Mouse (Mus musculus): Measurements from ENCODE around the gene Rnf126.
A peak's percentile ranks its signal among the peaks of the same experiment; 100 is the strongest.

Rnf126 gene

DNA sequence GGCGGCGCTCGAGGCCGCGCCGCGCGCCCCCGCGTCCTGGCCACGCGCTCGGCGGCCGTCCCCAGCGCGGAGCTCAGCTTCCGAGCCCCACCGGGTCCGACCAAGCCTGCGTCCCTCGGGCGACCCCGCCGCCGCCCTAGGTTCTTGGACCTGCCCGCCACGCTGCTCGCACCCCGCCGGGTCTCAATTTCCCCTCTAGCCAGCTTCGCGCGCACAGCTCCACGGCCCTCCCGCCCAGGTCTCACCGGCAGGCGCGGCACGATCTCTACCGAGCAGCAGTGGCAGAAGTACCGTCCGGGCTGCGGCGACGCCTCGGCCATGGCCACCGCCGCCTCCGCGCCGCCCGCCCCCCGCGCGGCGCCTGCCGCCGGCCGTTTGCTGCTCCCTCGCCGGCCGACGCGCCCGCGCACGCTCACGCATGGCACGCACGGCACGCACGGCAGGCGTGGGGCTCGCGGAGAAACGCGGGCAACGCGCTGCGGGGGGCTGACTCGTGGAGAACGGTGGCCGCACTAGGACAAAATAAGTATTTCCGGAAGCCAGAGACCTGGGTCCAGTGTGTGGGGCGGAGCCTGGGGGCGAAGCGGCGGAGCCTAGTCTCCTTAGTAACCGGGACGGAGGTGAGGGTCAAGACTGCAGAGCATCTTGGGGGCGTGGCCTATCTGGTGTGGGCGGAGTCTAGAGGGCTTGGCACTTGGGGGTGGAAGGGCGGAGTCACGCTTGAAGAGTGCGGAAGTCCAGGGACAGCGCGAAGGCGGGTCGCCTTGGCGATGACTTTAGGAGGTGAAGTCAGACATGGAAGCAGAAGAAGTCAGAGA lies at the start of gene Rnf126:
Gene Rnf126 (minus strand): TSS at position 445 of the 818 bp plus-strand sequence.
- DNase-seq = peak; percentile 98

DNA sequence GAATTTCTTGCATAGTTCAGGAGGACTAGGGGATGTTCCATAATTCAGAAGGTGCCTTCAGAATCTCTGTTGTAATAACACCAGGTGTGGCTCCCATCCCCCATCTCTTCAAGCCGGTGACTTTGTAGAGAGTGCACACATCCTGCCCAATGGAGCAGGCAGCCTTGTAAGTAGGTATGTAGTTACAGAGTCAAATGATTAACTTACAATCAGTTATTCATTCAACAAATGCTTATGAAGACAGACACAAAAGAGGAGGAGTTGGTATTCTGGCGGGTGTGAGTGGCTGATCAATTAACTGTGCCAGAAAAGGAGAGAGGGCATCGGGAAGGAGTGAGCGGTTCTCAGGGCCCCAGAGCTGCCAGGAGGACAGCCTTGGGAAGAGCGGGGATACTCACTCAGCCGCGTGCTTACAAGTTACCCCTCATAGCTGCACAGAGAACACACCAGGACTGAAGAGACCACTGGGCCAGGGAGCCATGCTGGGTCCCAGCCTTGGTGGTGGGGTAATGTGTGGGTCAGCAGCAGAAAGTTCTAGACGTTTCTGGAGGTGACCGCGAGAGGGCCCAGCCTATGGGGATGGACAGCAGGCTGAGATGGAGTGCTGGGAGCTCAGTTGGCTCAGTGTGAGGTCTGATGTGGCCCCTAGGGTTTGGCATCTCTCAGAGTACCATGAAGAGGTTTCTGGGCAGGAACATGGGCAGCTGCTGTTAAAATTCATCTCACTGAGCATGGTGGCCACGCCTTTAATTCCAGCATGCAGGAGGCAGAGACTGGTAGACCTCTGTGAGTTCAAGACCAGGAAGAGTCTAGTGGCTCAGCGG lies 49.1 kb upstream of the Rnf126 start:
- no peak for DNase-seq

DNA sequence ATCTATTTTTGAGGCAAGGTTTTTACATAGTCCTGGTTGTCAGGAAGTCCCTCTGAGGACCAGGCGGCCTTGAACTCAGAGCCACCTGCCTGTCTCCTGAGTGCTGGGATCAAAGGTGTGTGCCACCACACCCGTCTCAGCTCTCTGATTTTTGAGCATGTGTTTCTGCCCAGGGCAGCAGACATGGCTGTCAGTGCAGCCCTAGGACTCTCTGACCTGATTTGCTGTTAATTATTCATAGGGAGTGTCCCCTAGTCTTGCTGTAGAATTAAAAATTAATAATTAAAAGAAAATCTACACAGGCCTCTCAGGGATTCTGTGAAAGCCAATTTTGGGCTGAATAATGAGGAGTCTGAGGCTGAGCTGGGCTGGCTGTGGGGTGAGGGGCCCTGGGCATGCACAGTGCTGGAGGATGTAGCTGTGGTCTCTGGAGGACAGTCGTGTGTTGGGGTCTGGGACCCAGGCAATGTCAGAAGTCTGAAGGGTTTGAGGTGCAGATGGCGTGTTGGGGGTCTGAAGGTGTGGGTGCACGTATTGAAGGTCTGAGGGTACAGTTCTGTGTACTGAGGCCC lies 47.6 kb upstream of the Rnf126 start:
- no peak for DNase-seq

DNA sequence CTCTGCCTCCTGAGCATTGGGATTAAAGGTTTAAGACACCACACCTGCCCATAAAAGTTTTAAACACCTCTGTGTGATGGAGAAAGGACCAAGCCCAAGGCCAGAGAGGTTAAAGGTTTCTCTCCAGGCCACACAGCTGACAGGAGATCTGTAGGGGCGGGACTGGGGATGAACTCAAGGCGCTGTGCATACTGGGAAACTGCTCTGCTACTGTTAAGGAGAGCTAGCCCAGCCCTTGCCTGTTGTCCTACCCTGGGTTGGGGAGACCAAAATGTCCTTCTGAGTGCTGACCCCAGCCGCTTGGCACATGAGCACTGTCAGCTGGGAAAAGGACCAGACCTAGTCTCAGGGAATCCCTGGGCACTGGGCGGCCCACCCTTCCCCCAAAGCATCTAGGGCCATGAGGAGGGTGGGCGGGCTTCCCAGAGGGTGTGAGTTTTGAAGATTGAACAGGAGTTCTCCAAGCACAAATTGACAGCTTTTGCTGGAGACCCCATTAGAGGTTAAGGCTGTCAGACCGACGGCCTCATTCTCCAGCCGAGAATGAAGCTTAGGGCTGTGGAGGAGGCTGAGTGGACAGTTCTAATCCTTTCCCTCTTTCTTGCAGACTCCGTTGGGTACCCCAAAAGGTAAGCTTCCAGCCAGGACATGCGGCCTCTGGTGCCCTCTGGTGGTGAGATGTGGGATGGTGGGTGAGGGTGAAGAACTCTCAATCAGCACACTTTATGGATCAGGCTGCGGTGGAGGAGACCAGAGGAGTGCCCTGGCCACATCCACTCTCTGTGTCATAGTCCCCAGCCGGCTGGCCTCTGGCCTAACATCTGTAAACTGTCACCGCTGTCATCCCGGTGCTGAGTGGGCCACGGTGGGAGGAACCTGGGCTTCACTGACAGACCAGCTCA lies 45.2 kb upstream of the Rnf126 start:
- DNase-seq = peak; percentile 84

DNA sequence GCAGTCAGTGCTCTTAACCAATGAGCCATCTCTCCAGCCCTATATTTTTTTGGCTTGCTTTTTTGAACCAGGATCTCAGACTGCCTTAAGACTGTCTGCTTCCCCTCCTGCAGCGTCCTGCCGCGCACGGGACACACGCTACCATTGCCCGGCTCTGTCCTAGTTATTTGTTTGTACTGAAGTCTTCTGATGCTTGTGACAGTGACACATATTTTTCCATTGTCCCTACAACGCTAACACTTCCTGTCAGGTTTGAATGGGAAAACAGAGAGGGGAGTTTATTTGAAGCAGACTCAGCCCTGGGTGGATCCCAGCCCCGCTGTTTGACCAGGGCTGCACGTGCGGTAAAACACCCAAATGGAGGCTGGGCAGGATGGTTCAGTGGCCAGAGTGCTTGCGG lies 42.0 kb upstream of the Rnf126 start:
- DNase-seq = no peak

DNA sequence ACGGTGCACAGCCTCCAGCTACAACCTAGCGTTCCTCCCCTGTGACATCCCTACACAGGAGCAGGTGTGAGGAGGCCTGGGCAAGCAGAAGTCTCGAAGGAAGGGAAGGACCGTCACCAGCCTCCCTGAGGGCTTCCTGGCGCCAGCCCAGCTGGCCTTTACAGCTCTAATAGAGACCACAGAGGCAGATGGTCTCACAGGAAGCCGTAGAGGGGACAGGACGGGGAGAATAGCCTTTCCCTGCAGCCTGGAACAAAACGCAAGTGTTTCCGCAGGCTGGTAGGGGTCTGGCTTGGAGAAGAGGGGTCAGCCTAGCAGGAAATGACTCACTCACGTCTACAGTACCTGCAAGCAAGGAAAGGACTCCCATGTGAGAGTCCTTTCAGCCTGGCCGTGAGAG lies 41.1 kb upstream of the Rnf126 start:
- no peak for DNase-seq

DNA sequence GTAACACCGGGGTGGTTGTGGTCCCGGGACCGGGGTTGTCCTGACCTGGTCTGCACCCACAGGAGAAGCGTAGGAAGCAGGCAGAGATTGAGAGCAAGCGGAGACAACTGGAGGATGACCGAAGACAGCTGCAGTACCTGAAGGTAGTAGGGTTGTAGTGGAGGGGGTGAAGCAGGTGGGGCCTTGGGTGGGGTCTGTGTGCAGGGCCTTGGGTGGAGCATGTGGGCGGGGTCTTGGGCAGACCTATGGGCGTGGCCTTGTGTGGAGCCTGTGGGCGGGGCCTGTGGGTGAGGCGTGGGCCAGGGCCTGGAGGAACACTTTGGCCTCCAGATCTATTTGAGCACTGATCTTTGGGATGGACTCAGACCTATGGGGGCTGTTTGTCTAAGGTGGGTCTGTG lies 40.2 kb upstream of the Rnf126 start:
- DNase-seq = no peak

DNA sequence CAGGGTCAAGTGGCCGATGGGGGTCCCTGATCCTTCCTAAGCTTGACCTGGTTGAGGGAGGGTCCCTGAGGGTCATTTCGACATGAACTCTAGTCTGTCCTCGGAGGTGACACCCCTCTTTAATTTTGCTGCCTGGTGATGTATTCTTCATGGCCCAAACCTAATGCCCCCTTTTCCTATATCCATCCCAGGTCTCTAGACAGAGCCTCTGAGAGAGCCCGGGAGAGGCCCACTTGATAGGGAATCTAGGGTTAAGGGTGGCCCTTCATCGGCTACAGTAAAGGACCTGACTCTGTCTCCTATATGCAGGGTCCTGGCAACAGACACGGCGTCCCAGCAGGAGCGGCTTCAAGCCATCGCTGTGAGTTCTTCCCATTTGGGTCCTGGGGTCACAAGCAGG lies 39.6 kb upstream of the Rnf126 start:
- DNase-seq = no peak

DNA sequence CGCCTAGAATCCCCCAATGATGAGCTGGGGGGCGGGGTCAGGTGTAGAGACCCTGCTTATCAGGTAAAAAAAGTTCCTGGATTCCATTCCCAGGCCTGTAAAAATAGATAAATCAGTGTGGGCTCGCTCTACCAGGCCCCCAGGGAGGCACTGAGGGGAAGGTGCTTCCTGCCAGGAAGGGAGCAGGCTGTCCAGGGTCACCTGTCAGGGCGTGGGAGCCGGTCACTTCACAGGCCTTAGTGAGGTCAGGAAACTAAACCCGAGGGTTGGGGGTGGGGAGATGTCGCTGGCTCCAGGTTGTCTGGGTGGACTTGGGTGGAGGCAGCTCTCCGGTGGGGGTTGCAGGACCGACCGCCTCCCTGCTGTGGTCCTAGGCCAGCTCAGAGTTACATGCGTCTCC lies 38.9 kb upstream of the Rnf126 start:
- DNase-seq = no peak

DNA sequence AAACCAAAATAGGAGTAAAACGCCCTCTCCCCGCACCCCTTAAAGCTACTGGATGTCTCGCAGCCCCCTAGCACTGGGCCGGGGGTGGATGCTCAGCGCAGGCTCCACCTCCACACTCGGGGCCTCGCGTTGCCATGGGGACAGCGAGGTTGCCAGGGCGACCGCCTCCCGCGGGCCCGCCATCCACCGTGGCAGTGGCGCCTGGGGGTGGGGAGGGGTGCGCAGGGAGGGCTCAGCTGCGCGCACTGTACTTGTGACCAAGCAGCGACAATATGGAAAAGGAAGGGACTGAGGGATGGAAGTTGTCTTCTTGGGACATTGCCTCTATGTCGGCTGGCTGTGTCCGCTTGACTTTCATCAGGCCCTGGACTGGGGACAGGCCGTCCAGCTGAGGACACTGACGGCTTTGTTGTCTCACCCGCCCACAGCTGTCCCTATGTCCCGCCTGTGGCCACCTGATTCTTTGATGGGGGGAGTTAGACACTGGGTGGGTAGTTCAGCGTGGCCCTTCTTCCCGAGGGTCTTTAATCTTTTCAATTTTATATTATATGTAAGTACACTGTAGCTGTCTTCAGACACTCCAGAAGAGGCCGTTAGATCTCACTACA lies 37.1 kb upstream of the Rnf126 start:
- peak; percentile 97 for DNase-seq

DNA sequence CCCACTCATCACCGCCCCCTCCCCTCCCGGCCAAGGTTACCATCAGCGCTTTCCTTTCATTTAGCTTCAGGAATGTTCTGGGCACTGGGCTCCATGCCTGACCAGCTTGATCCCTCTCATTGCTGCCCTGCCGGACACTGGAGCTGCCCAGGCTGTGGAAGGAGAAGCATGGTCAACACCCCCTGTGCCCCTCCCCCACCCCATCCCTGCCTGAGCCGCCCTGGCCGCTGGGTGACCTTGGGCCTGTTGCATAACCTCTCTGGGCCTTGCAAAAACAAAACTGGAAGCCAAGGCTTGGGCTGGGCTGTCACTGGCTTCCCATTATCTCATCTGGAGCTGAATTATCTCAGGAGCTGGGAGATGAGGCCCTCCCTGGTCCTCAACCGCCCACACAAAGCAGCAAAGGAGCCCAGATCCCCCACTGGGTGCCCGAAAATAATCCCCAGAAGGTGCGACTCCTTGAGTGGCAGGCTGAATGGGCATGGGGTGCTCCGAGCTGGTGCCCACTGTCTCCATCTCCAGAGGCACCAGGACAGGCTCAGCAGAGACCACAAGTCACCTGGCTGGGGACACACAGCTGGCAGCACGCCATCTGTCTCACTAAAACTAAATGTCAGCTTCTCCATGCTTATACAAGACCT lies 35.7 kb upstream of the Rnf126 start:
- DNase-seq = peak; percentile 55

DNA sequence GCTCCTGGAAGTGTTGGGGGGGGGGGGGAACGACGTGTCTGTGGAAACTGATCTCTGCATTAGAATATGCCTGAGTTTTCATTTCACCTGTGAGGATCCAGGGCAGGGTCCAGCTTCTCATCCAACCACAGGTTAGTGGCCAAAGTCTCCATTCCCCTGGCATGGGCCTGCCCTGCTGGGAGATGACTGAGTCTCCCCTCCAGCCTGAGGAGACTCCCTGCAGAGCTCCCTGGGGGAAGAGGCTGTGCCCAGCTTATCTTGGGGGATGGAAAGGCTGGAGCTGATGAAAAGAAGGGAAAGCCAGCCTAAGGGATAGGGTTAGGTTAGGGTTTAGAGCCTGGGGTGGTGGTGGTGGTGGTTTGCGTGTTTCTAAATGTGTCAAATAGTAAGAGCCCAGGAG lies 35.1 kb upstream of the Rnf126 start:
- DNase-seq = no peak

DNA sequence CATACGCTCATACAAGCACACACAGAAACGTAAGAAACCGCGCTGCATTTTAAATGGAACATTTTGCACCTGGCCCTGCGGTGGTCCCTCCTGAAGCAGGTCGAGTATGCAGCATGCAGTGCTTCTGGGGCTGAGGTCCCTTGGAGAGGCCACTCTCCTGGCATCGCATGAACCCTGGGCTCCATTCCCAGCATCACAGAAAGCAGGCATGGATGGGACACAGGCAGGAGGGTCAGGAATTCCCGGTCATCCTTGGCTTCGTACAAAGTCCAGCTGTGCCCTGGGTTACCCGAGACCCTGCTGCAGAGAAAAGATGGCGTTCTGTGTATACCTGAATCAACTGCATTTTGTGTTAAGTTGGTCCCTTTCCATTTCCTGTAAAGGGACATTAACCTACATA lies 33.8 kb upstream of the Rnf126 start:
- DNase-seq = no peak

DNA sequence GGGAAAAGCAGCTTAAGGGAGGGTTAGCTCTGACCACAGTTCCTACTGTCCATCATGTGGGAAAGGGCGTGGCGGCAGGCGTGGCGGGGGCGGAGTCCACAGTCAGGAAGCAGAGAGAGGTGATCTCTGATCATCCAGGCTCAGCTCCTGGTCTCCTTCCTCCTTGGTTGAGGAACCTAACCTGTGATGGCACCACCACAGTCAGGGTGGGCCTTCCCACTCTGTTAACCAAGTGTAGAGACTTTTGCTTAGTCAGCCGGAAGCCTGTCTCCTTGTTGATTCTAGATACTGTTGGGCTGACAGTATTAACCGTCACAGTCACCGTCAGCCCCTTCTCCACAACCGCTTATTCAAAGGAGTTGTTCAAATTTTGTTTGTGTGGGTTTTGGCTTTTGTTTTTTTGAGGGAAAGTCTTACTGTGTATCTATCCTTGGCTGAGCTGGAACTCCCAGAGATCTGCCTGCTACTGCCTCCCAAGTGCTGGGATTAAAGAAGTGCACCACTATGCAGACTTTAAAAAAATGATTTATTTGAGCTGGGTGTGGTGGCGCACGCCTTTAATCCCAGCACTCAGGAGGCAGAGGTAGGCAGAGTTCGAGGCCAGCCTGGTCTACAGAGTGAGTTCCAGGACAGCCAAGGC lies 31.7 kb upstream of the Rnf126 start:
- no peak for DNase-seq

DNA sequence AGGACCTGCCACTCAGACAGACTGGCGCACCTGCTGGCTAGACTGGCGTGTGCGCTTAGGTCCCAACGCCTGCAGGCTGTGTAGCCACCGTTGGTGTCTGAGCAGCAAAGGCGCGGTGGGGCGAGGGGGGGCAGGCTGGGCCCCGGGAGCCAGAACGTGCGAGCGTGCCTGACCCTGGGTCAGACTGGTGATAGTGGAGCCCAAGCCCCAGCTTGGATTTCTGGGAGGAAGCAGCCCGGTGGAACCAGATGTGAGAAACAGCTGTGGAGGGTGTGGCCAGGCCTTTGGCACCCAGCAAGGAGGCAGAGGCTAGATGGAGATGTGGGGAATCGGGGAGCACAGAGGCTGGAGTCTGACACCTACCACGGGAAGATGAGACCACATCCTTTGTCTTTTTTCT lies 30.6 kb upstream of the Rnf126 start:
- no peak for DNase-seq

DNA sequence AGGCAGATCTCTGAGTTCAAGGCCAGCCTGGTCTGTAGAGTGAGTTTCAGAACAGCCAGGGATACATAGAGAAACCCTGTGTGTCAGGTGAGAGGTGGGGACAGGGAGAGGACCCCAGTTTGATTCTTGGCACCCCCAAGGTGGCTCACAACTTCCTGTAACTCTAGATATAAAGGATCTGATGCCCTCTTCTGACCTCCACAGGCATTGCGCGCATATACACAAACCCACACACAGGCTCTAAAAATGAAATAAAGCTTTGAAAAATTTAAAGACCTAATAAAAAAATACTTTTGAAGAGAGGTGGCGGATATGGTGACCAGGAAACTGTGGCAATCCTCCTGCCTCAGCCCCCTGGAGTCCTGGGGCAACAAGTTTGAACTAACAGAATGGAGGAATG lies 29.2 kb upstream of the Rnf126 start:
- no peak for DNase-seq

DNA sequence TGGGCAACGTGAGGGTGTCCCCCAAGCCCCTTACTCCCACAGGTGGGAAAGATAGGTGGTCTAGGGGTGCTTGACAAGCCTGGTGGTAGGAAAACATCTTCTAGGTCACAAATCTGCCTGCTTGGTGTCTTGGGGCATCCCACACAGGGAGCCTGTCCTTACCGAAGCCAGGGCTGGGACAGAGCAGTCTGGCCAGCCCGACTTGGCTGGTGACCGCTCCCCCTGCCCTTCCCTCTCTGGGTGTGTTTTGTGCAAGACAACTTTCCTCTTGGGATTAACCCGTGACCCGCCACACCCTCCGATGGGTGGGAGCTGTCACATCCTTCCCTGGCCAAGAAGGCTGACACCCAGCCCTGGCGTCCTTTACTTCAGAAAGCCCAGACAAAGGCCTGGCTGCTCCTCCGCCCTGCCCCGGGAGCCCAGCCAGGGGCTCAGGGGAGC lies 27.8 kb upstream of the Rnf126 start:
- DNase-seq = no peak

DNA sequence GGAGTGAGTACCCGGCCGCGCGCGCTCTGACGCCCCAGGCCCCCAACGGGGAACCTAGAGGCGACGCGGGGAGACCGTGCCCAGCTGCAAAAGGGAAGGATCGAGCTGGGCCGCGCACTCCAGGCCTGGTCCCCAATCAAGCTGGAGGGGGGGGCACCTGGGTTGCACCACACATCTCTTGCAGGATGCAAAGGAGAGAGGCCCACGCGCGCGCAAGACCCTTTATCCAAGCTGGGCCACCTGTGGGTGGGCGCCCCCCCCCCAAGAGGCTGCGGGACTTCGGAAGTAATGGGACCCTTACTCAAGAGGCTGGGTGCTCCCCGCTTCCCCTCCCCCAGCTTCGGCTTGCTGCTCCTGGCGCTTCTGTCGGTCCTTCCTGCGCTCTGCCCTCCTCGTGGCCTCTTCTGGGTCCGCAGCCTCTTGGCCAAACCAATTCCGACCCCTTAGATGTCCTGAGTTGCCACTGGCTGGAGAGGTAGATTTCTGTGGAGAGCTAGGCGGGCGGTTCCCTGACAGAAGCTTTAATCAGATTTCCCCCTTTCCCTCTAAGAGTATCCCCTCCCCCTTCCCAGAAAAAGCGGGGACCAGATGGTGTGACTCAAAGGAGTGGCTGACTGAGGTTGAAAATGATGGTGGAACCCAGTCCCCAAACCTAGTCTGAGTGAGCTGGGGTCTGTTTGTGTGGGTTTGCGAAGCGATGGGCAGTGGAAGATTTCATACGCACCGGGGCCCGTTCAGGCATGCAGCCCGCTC lies 27.2 kb upstream of the Rnf126 start:
- peak; percentile 62 for DNase-seq

DNA sequence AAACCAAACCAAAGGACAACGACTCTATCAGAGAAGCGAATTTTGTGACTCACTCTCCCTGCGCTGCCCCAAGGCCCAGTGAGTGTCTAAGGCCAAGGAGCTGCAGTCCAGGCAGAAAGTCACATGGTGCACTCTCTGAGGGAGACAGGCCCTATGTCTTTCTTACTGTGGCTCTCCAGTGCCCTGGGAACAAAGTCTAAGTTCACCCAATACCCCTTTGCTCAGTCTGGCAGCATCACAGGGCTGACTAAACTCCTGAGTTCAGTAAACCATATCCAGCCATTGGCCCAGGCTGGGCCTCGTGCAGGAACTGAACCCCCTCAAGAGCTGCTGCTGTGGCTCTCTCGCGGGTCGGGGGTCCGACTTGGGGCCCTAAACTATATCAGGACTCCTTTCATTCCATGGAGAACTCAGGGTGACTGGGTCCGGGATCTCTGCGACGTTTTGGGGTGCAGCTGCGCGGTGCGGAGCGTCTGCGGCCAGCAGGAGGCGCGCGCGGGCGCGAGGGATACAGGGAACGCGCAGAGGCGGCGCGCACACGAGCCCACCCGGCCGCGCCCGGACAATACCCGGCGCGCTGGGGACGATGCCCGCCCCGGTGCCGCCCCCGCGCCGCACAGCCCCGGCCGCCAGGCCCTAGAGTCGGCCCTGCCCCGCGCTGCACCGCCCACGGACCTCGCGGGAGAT lies 26.4 kb upstream of the Rnf126 start, which contains the start of gene Palm:
Gene Palm (plus strand): TSS at position 522 of the 687 bp plus-strand sequence.
- peak; percentile 83 for DNase-seq
